Mouse (Mus musculus) ES-E14 (cell line): Measurements from ENCODE around the gene Lrrn4cl. TPM values are rescaled to one million over a fixed set of nuclear protein-coding genes. Genes with fewer than 3 reads are reported as not detected.

Source experiments
- DNase-seq: peaks from one replicate; pipeline ENCODE4 v3.0.0-alpha.2; 2013; ENCODE audit warnings: low read depth, low spot score
- H3K27ac ChIP-seq: 2 replicates; pipeline ENCODE4 v1.5.1; 2012; ENCODE audit warnings: low read depth, mild to moderate bottlenecking, low read length, moderate library complexity, mixed read lengths; ENCODE audit not compliant: poor library complexity, insufficient read depth, severe bottlenecking
- H3K36me3 ChIP-seq: 2 replicates; pipeline ENCODE4 v1.6.1; 2012; ENCODE audit warnings: mild to moderate bottlenecking, low read length, moderate library complexity, mixed read lengths; ENCODE audit not compliant: control insufficient read depth, poor library complexity, insufficient read depth, severe bottlenecking
- H3K4me1 ChIP-seq, 2 experiments: fragments of 150-350 bp in 1 of 2; sonication (generic) in 1 of 2; 2 replicates each; pipeline ENCODE4 v1.6.1; 2012; ENCODE audit warnings: low read length in 2 of 2, mild to moderate bottlenecking in 1 of 2, mixed read lengths in 1 of 2; ENCODE audit not compliant: control insufficient read depth in 2 of 2, insufficient read depth in 2 of 2, poor library complexity in 1 of 2
- H3K4me3 ChIP-seq, 2 experiments: fragments of 150-350 bp in 1 of 2; sonication (generic) in 1 of 2; 2 replicates each; pipeline ENCODE4 v1.5.1; 2012; ENCODE audit warnings: low read length in 2 of 2, low read depth in 1 of 2, mild to moderate bottlenecking in 1 of 2, mixed read lengths in 1 of 2; ENCODE audit not compliant: insufficient read depth in 1 of 2, poor library complexity in 1 of 2, severe bottlenecking in 1 of 2
- H3K9ac ChIP-seq: 2 replicates; pipeline ENCODE4 v1.6.1; 2012; ENCODE audit warnings: low read depth, mild to moderate bottlenecking, low read length, mixed read lengths; ENCODE audit not compliant: poor library complexity, insufficient read depth, severe bottlenecking
- H3K9me3 ChIP-seq: fragments of 150-350 bp; sonication (generic); 2 replicates; pipeline ENCODE4 v1.6.1; 2012; ENCODE audit warnings: low read depth, mild to moderate bottlenecking, low read length; ENCODE audit not compliant: control insufficient read depth, insufficient read depth
- CHD2 ChIP-seq: IDR thresholded peaks from 2 replicates; pipeline ENCODE4 v1.6.1; 2014; ENCODE audit warnings: mild to moderate bottlenecking, low read depth, low read length, inconsistent platforms
- HCFC1 ChIP-seq: IDR thresholded peaks from 2 replicates; pipeline ENCODE4 v1.6.1; 2012; ENCODE audit warnings: low read length, inconsistent platforms, borderline replicate concordance; ENCODE audit not compliant: insufficient read depth
- MAFK ChIP-seq: IDR thresholded peaks from 2 replicates; pipeline ENCODE4 v1.6.1; 2014; ENCODE audit warnings: mild to moderate bottlenecking, low read depth, low read length, inconsistent platforms; ENCODE audit not compliant: insufficient read depth
- ZC3H11A ChIP-seq: IDR thresholded peaks from 2 replicates; pipeline ENCODE4 v1.6.1; 2012; ENCODE audit warnings: low read depth, mild to moderate bottlenecking, inconsistent platforms, low read length, borderline replicate concordance
- ZNF384 ChIP-seq: IDR thresholded peaks from 2 replicates; pipeline ENCODE4 v1.6.1; 2012; ENCODE audit warnings: low read depth, low read length, inconsistent platforms
- in situ Hi-C, 2 experiments: fragments of 600-800 bp; cut with MboI; formaldehyde crosslinking; loops; one replicate each; pipeline ENCODE4 v1.15.1; 2025; ENCODE audit warnings: low sequenced_read_pairs in 2 of 2, inconsistent platforms in 1 of 2; ENCODE audit not compliant: unreplicated experiment in 2 of 2
- total RNA-seq: library from RNA; depleted of rRNA; stranded (reverse); fragments of 300-350 nt; gene quantifications from 2 replicates; pipeline ENCODE4 v1.2.3, GENCODE M21; 2012; rRNA removed

The Lrrn4cl gene
- total RNA-seq: 1.3 and 2.4 TPM in 2 replicates

GRCm38 (mm10) chr19:8850402-8850901, at the start of gene Lrrn4cl:
Lrrn4cl (plus strand) TSS chr19:8850768.
- TF ChIP-seq ZNF384 (no peak), CHD2 (no peak), ZC3H11A (no peak), MAFK (no peak), HCFC1 (no peak)
- H3K36me3 ChIP-seq: peaks cover 8% of the 10 kb centered on the region; the same call in 1 of the 2 replicates
- H3K4me1 ChIP-seq: peaks cover 5 to 18% of the 10 kb centered on the region in 2 experiments; a peak in 2 of 4 replicates
- peak within 1 kb of the TSS; percentile 17 for H3K9ac ChIP-seq
- DNase-seq: no peak
- in situ Hi-C loops: loop anchor here (10.0 to 25.0 kb wide), 2 partner anchors 237 to 244 kb away; partner anchors contain the start of gene Scgb1a1 (in 1 of the 2)
- H3K27ac ChIP-seq: peak within 1 kb of the TSS; percentile 36; the same call in 1 of the 2 replicates
- H3K9me3 ChIP-seq: no peaks in the 10 kb centered on the region
- peak within 1 kb of the TSS; percentile 29 to 48 for H3K4me3 ChIP-seq

- H3K9me3 ChIP-seq: no peaks in the 10 kb centered on the region
- in situ Hi-C loops: no loop called here
- peak within 1 kb of the TSS; percentile 82 to 99 for H3K4me3 ChIP-seq
- peak within 1 kb of the TSS; percentile 79 for H3K27ac ChIP-seq
- peak within 1 kb of the TSS; percentile 88 for H3K9ac ChIP-seq
- peak; percentile 93 for TF ChIP-seq CHD2
- 0 out of 2 replicates have a peak, but pooled peaks have one; percentile 24 for TF ChIP-seq HCFC1
- no peak for TF ChIP-seq ZC3H11A
- TF ChIP-seq ZNF384: no peak
- TF ChIP-seq MAFK: no peak
- peak; percentile 96 for DNase-seq
- H3K36me3 ChIP-seq: peaks cover 2% of the 10 kb centered on the region; the same call in 1 of the 2 replicates
- peaks cover 5 to 11% of the 10 kb centered on the region in 2 experiments for H3K4me1 ChIP-seq
Observed at GRCm38 (mm10) chr19:8802130-8802821, 48.3 kb upstream of the Lrrn4cl start, which contains the start of gene Zbtb3. Zbtb3 (plus strand) TSS chr19:8802555.

DNA sequence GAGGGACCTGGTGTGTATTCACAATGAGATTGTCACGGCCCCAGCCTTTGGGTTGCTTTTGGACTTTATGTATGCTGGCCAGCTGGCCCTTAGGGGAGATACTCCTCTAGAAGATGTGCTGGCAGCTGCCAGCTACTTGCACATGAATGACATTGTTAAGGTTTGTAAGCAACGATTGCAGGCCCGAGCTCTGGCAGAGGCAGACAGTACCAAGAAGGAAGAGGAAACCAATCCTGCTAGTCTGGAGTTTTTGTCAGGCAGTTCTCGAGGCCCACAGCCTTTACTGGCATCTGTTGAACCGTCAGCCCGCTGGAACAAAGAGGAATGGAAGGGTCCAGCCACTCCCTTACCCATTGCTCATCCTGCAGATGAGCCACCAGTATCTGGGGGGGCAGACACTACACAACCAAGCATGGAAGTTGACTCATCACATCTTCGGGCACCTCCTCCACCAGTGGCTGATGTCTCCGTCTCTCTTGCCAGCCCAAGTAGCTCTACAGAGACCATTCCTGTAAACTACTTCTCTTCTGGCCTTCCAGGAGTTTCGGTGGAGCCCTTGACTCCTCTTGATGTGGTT, 47.3 kb upstream of the Lrrn4cl start:
- DNase-seq: no peak
- peak overlapping the region; percentile 69; the same call in 1 of the 2 replicates for H3K9ac ChIP-seq
- no peak for TF ChIP-seq MAFK
- TF ChIP-seq ZNF384: no peak
- TF ChIP-seq ZC3H11A: no peak
- no peak for TF ChIP-seq CHD2
- no peak for TF ChIP-seq HCFC1
- H3K4me3 ChIP-seq: peak overlapping the region; percentile 82 to 99; a peak in 2 of 4 replicates
- H3K4me1 ChIP-seq: peaks cover 7 to 9% of the 10 kb centered on the region in 2 experiments
- peaks cover 5% of the 10 kb centered on the region; the same call in 1 of the 2 replicates for H3K36me3 ChIP-seq
- H3K27ac ChIP-seq: no peak overlapping the region; the same call in 1 of the 2 replicates
- no peaks in the 10 kb centered on the region for H3K9me3 ChIP-seq
- in situ Hi-C loops: no loop called here

DNA sequence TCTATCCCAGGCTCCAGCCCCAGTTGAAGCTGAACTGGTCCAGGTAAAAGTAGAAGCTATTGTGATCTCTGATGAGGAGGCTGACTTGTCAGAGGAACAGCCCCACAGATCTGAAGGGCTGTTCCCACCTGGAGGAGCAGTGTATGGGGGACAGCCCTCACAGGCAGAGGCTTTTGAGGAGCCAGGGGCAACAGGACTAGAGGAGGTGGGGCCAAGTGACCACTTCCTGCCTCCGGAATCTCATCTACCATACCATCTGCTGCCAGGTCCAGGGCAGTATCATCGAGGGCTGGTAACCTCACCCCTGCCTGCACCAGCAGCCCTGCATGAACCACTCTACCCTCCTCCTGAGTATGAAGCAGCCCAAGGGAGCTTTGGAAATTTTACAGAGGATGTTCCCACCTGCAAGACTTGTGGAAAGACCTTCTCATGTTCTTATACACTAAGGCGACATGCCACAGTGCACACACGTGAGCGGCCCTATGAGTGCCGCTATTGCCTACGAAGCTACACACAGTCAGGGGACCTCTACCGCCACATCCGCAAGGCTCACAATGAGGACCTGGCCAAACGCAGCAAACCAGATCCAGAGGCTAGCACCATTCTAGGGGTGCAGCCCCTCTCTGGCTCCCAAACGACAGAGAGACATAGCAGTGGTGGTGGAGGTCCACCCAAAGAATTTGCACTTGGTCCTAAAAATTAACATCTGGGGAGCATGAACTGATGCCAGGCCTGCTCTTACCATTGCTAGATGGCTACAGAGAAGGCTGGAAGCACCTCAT, 46.5 kb upstream of the Lrrn4cl start:
- Histone ChIP-seq H3K9me3 (no peaks in the 10 kb centered on the region), H3K27ac (no peak overlapping the region), H3K9ac (no peak overlapping the region), H3K36me3 (peaks cover 5% of the 10 kb centered on the region; the same call in 1 of the 2 replicates), H3K4me1 (peaks cover 7 to 9% of the 10 kb centered on the region in 2 experiments), H3K4me3 (no peak overlapping the region)
- TF ChIP-seq ZC3H11A: no peak
- TF ChIP-seq CHD2: no peak
- DNase-seq: no peak
- in situ Hi-C loops: no loop called here
